Mouse (Mus musculus) neural tube, embryonic 15.5 days (tissue): Measurements from ENCODE around the gene Nom1. TPM values are rescaled to one million over a fixed set of nuclear protein-coding genes. Genes with fewer than 3 reads are reported as not detected.
A peak's percentile ranks its signal among the peaks of the same experiment; 100 is the strongest.

Source experiments
- ATAC-seq: fragments of 200-750 bp; cut with Nextera tagmentation; 2 replicates; pipeline ENCODE4 v1.8.0; 2017; ENCODE audit warnings: mild to moderate bottlenecking, moderate TSS enrichment, moderate library complexity; ENCODE audit not compliant: low FRiP score
- H3K27ac ChIP-seq: fragments of 300-500 bp; sonication (generic); replicated peaks from 2 replicates; pipeline ENCODE4 v1.5.1; 2015; ENCODE audit warnings: mild to moderate bottlenecking, inconsistent platforms
- H3K27me3 ChIP-seq: fragments of 300-500 bp; sonication (generic); replicated peaks from 2 replicates; pipeline ENCODE4 v1.6.1; 2015; ENCODE audit warnings: inconsistent platforms
- H3K36me3 ChIP-seq: fragments of 300-500 bp; sonication (generic); 2 replicates; pipeline ENCODE4 v1.6.1; 2015; ENCODE audit warnings: inconsistent platforms
- H3K4me1 ChIP-seq: fragments of 300-500 bp; sonication (generic); 2 replicates; pipeline ENCODE4 v1.6.1; 2015; ENCODE audit warnings: inconsistent platforms
- H3K4me2 ChIP-seq: fragments of 300-500 bp; sonication (generic); 2 replicates; pipeline ENCODE4 v1.6.1; 2015; ENCODE audit warnings: inconsistent platforms, mild to moderate bottlenecking, moderate library complexity
- H3K4me3 ChIP-seq: fragments of 300-500 bp; sonication (generic); replicated peaks from 2 replicates; pipeline ENCODE4 v1.5.1; 2015; ENCODE audit warnings: mild to moderate bottlenecking, inconsistent platforms
- H3K9ac ChIP-seq: fragments of 300-500 bp; sonication (generic); replicated peaks from 2 replicates; pipeline ENCODE4 v1.6.1; 2015; ENCODE audit warnings: mild to moderate bottlenecking, inconsistent platforms
- H3K9me3 ChIP-seq: fragments of 300-500 bp; sonication (generic); replicated peaks from 2 replicates; pipeline ENCODE4 v1.6.1; 2016; ENCODE audit warnings: inconsistent platforms
- WGBS: fragments of 180-500 bp; shearing (Covaris S2); methylation state at CpG from one replicate; pipeline ENCODE4 v1.1.7; 2015; ENCODE audit warnings: mixed read lengths; 5-methylcytosine and 5-hydroxymethylcytosine counted together
- polyA plus RNA-seq: library from polyadenylated mRNA; unstranded; fragments of >200 nt; fragmentation: Nextera tagmentation; extraction: Ambion mirVana; gene quantifications from 2 replicates; pipeline ENCODE4 v1.2.1, GENCODE M21; 2015

Nom1 gene
- polyA plus RNA-seq, 1 experiment from 2014 or later = 16.2 TPM

DNA sequence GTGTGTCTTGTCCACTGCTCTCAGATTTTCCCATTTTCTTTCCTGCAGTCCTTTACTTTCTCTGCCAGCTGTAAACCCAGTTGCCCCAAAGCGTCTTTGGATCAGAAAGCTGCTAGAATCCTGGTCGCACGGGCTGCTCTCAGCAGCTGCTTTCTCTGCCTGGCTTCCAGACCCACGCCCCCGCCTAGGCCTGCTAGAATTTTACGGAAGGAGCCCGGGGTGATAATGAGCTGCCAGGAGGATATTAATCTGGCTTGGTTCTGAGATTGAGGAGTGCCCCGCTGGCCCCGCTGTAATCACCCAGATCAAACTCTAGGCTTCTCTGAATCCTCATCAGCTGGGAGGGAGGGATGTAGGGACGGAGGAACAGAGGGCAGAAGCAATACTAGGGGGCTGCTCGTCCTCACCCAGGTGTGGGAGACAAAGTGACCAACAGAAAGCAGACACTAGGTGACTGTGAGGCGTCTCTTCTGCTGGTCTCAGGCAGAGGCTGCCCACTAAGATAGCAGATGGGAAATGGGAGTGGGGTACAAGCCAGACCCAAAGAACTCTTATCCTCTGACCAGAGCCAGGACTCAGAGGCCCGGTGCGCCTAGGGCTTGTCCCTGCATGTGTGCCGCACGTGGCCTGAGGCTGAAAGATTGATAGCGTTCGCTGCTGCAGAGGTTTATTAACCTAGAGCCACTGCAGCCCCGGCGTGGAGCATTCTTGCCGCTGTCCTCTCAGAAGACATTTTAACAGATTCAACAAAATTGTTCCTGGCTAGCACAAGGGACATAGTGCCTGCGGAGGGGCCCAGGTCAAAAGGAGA lies 37.6 kb downstream of the Nom1 start:
- Histone ChIP-seq H3K4me1 (peaks cover 8% of the 10 kb centered on the region), H3K9ac (no peak overlapping the region), H3K27ac (no peak overlapping the region), H3K4me3 (no peak overlapping the region), H3K9me3 (no peaks in the 10 kb centered on the region), H3K36me3 (no peaks in the 10 kb centered on the region), H3K27me3 (peaks cover 94% of the 10 kb centered on the region), H3K4me2 (no peak overlapping the region)
- no peak for ATAC-seq
- 1% methylated on average over 22 of the region's 22 CpGs for WGBS

DNA sequence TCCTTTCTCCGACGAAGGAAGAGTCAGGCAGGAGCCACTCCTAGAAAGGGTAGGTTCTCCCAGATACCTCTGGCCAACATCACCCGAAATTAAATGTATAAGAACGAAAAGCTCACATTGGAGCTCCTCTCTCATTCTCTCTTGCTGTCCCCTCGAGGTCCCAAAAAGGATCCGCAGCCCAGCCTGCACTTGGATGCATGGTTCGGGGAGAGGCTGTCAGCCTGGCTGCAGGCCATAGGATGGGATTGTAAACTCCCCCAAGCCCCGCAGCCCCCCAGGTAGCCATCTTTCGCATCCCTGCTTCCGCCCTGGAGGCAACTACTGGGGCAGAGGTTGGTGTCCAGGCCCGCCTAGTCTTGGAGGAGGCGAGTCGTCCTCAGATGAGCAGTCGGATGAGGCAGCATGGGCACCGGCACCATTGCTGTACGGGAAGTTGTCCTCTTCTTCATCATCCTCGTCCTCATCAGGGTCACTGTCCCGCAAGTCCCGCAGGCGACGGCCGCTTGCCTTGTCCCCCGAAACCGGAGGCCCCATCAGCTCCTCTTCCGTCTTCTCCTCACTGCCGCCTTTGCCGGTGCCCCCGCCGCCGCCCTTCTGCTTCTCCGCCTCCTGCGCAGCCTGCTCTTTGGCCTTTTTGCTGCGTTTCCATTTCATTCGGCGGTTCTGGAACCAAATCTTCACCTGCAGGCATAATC lies 39.2 kb downstream of the Nom1 start:
- Histone ChIP-seq H3K9me3 (no peaks in the 10 kb centered on the region), H3K4me2 (peak overlapping the region; percentile 2; the same call in 1 of the 2 replicates), H3K4me1 (peaks cover 15% of the 10 kb centered on the region), H3K9ac (no peak overlapping the region), H3K4me3 (no peak overlapping the region), H3K27me3 (peaks cover 97% of the 10 kb centered on the region), H3K36me3 (no peaks in the 10 kb centered on the region), H3K27ac (no peak overlapping the region)
- WGBS = 3% methylated on average over 35 of the region's 35 CpGs
- ATAC-seq = no peak

DNA sequence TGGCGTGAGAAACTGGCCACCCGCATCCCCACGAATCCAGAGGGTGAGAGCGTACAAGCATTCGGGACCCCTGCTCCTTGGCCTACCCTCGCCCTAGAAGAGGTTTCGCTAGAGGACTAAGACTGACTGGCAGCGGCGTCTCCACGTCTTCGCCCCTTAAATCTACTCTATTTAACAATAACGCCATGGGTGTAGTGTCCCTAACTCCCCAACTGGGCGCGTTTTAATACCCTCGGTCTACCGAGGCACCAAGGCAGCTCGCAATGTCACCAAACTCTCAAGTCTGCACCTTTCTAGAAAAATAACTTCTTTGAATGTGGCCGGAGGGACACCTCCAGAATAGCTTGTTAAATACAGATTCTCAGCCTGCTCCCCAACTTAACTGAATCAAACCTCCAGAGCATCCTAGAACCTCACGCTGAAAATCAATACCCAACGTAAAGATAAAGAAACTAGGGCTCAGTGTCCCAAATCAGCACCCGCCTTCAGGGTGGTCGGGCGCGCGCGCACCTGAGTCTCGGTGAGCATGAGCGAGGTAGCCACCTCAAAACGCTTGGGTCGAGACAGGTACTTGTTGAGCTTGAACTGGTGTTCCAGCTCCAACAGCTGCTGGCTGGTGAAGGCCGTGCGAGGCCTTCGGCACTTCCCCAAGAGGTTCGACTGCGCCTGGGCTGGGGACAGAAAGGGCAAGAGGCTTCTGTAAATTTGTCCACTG lies 39.9 kb downstream of the Nom1 start:
- H3K9me3 ChIP-seq = no peaks in the 10 kb centered on the region
- no peaks in the 10 kb centered on the region for H3K36me3 ChIP-seq
- H3K9ac ChIP-seq = no peak overlapping the region
- H3K4me3 ChIP-seq = no peak overlapping the region
- peaks cover 17% of the 10 kb centered on the region for H3K4me1 ChIP-seq
- no peak overlapping the region for H3K27ac ChIP-seq
- ATAC-seq = no peak
- 3% methylated on average over 35 of the region's 35 CpGs for WGBS
- peak overlapping the region; percentile 2; the same call in 1 of the 2 replicates for H3K4me2 ChIP-seq
- H3K27me3 ChIP-seq = peaks cover 97% of the 10 kb centered on the region

DNA sequence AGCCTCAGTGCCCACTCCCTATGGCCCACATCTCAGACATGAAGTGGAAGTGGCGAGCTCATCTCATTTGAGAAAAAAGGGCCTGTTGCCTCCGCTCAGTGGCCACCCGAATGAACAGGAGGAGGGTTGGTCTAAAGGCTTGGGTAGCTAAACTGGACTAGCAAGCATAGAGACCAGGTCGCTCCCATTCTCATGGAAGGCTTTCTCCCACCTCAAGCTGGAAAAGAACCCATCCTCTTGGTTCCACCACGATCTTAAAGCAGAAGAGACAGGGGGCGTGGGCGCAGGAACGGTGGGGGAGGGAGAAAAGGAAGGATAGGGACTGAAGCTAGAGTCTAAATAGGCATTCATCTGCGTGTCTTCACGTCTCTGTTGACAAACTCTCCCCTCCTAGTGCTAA lies 40.6 kb downstream of the Nom1 start:
- Histone ChIP-seq H3K27me3 (peaks cover 97% of the 10 kb centered on the region), H3K4me3 (no peak overlapping the region), H3K9me3 (no peaks in the 10 kb centered on the region), H3K36me3 (no peaks in the 10 kb centered on the region), H3K4me2 (no peak overlapping the region), H3K9ac (no peak overlapping the region), H3K27ac (no peak overlapping the region), H3K4me1 (peaks cover 17% of the 10 kb centered on the region)
- WGBS = 3% methylated on average over 10 of the region's 10 CpGs
- no peak for ATAC-seq

DNA sequence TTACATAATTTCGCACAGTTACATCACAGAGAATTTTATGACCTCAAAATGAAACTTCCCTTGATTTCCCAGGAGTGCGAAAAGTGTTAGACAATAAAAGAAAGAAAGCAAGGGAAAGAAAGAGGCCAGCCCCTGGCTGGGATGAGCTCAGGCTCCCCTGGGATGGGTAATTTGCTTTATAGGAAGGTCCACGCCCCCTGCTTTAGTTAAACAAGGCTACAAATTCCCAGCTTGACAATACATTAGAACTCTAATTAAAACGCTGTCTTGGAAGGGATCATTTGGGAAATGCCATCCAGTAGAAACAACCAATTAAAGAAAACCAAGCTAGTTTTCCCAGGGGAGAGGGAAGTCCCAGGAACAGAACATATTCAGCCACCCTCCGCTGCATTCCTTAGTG lies 41.1 kb downstream of the Nom1 start:
- Histone ChIP-seq H3K4me1 (peaks cover 17% of the 10 kb centered on the region), H3K27ac (no peak overlapping the region), H3K4me2 (no peak overlapping the region), H3K9ac (no peak overlapping the region), H3K36me3 (no peaks in the 10 kb centered on the region), H3K9me3 (no peaks in the 10 kb centered on the region), H3K4me3 (no peak overlapping the region), H3K27me3 (peaks cover 97% of the 10 kb centered on the region)
- ATAC-seq = no peak
- 2% methylated on average over 5 of the region's 5 CpGs for WGBS

- Histone ChIP-seq H3K9me3 (no peaks in the 10 kb centered on the region), H3K27ac (no peak overlapping the region), H3K4me3 (no peak overlapping the region), H3K4me2 (no peak overlapping the region), H3K36me3 (no peaks in the 10 kb centered on the region), H3K27me3 (peaks cover 97% of the 10 kb centered on the region), H3K4me1 (peaks cover 17% of the 10 kb centered on the region), H3K9ac (no peak overlapping the region)
- 0% methylated on average over 1 of the region's 1 CpGs for WGBS
- ATAC-seq = no peak
Measured at GRCm38 (mm10) chr5:29476021-29476420, 41.6 kb downstream of the Nom1 start.

GRCm38 (mm10) chr5:29477474-29478207 lies 43.2 kb downstream of the Nom1 start:
- peak overlapping the region; percentile 57 for H3K4me2 ChIP-seq
- peak overlapping the region; percentile 34 for H3K4me3 ChIP-seq
- peaks cover 97% of the 10 kb centered on the region for H3K27me3 ChIP-seq
- WGBS = under 1% methylated on average over 60 of the region's 73 CpGs
- no peak overlapping the region; the same call in 1 of the 2 replicates for H3K9ac ChIP-seq
- H3K9me3 ChIP-seq = no peaks in the 10 kb centered on the region
- H3K36me3 ChIP-seq = no peaks in the 10 kb centered on the region
- ATAC-seq = peak; percentile 11; the same call in 1 of the 2 replicates
- no peak overlapping the region for H3K27ac ChIP-seq
- H3K4me1 ChIP-seq = peaks cover 17% of the 10 kb centered on the region

GRCm38 (mm10) chr5:29478208-29479197 lies 44.0 kb downstream of the Nom1 start, which contains the start of gene Mnx1:
Gene Mnx1 (minus strand): TSS chr5:29478470.
- under 1% methylated on average over 65 of the region's 65 CpGs for WGBS

DNA sequence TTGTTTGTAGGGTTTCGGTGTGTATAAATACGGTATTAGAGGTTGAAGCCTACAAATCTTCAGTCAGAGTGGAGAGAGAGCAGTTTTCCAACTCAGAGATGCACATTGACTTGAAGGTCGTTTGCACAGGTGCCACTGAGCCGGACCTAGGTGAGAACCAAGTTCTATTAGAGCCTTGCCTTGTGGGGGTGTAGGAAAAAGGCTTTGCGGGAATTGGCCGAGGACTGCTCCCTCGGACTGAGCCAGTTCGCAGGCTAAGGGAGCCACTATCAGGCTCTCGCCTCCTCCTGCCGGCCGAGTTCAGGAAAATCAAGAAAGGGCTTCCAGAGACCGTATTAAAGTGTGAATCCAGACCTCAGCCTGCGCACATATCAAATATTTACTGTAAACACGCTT lies 44.7 kb downstream of the Nom1 start:
- Histone ChIP-seq H3K9ac (no peak overlapping the region), H3K27me3 (peaks cover 99% of the 10 kb centered on the region), H3K27ac (no peak overlapping the region), H3K4me1 (peaks cover 17% of the 10 kb centered on the region), H3K4me2 (peak overlapping the region; percentile 57), H3K9me3 (no peaks in the 10 kb centered on the region), H3K36me3 (no peaks in the 10 kb centered on the region), H3K4me3 (0 out of 2 replicates have a peak overlapping the region, but pooled peaks have one; percentile 34)
- ATAC-seq = peak; percentile 65; the same call in 1 of the 2 replicates
- under 1% methylated on average over 14 of the region's 14 CpGs for WGBS

More at GRCm38 (mm10) chr5:29478208-29479197, 44.0 kb downstream of the Nom1 start, which contains the start of gene Mnx1:
- peak; percentile 42 for ATAC-seq
- peak within 1 kb of the TSS; percentile 57 for H3K4me2 ChIP-seq
- H3K27me3 ChIP-seq = peaks cover 99% of the 10 kb centered on the region
- H3K9me3 ChIP-seq = no peaks in the 10 kb centered on the region
- H3K4me1 ChIP-seq = peaks cover 17% of the 10 kb centered on the region
- H3K27ac ChIP-seq = no peak within 1 kb of the TSS
- no peak within 1 kb of the TSS; the same call in 1 of the 2 replicates for H3K9ac ChIP-seq
- no peaks in the 10 kb centered on the region for H3K36me3 ChIP-seq
- H3K4me3 ChIP-seq = peak within 1 kb of the TSS; percentile 34

DNA sequence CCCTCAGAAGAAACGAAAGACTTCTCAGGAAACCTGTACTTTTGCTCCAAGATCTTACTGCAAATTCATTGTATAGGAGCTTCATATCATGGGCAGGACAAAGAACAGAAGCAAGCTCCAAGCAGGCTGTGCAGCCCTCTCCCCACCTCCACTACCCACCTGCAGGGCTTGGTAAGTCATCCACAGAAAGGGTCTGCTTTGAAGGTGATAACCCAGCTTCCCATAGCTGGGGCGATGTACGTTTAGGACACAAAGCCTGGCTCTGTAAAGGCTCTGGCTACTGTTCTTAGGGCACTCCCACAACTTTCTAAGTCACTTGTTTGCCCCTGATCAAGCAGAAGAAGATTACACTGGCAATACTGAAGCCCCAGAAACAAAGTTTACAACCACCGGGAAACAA lies 49.3 kb downstream of the Nom1 start:
- peaks cover 7% of the 10 kb centered on the region for H3K4me1 ChIP-seq
- no peaks in the 10 kb centered on the region for H3K36me3 ChIP-seq
- no peaks in the 10 kb centered on the region for H3K9me3 ChIP-seq
- WGBS = 3% methylated on average over 4 of the region's 4 CpGs
- H3K27me3 ChIP-seq = peaks cover 97% of the 10 kb centered on the region
- no peak overlapping the region for H3K9ac ChIP-seq
- H3K4me3 ChIP-seq = no peak overlapping the region
- H3K4me2 ChIP-seq = no peak overlapping the region
- no peak overlapping the region for H3K27ac ChIP-seq
- no peak for ATAC-seq
